Mouse (Mus musculus) lung, postnatal 0 days (tissue): ENCODE results near the gene Alg9. TPM values are rescaled to one million over a fixed set of nuclear protein-coding genes. Genes with fewer than 3 reads are reported as not detected.
A peak's percentile ranks its signal among the peaks of the same experiment; 100 is the strongest.

Source experiments
- ATAC-seq: fragments of 200-750 bp; cut with Nextera tagmentation; 2 replicates; pipeline ENCODE4 v1.8.0; 2017; ENCODE audit warnings: moderate library complexity
- DNase-seq: peaks from one replicate; pipeline ENCODE4 v3.0.0-alpha.2; 2016; ENCODE audit warnings: low spot score
- H3K27ac ChIP-seq: fragments of 300-500 bp; sonication (generic); 2 replicates; pipeline ENCODE4 v1.5.1; 2014; ENCODE audit warnings: antibody characterized with exemption, mild to moderate bottlenecking, low read length, mixed read lengths
- H3K27me3 ChIP-seq: fragments of 300-500 bp; sonication (generic); replicated peaks from 2 replicates; pipeline ENCODE4 v1.6.1; 2014; ENCODE audit warnings: low read length, mixed read lengths; ENCODE audit not compliant: insufficient read depth
- H3K36me3 ChIP-seq: fragments of 300-500 bp; sonication (generic); 2 replicates; pipeline ENCODE4 v1.6.1; 2014; ENCODE audit warnings: low read length, mixed read lengths; ENCODE audit not compliant: insufficient read depth
- H3K4me1 ChIP-seq: fragments of 300-500 bp; sonication (generic); 2 replicates; pipeline ENCODE4 v1.6.1; 2014; ENCODE audit warnings: antibody characterized with exemption, low read depth, low read length, mixed read lengths; ENCODE audit not compliant: insufficient read depth
- H3K4me2 ChIP-seq: fragments of 300-500 bp; sonication (generic); replicated peaks from 2 replicates; pipeline ENCODE4 v1.6.1; 2014; ENCODE audit warnings: low read depth, mild to moderate bottlenecking, low read length, moderate library complexity, mixed read lengths
- H3K4me3 ChIP-seq: fragments of 300-500 bp; sonication (generic); 2 replicates; pipeline ENCODE4 v1.5.1; 2014; ENCODE audit warnings: low read depth, low read length
- H3K9ac ChIP-seq: fragments of 300-500 bp; sonication (generic); replicated peaks from 2 replicates; pipeline ENCODE4 v1.6.1; 2014; ENCODE audit warnings: low read depth, mild to moderate bottlenecking
- H3K9me3 ChIP-seq: fragments of 300-500 bp; sonication (generic); 2 replicates; pipeline ENCODE4 v1.6.1; 2016; ENCODE audit warnings: low read length, mixed read lengths
- CTCF ChIP-seq: IDR thresholded peaks from 2 replicates; pipeline ENCODE4 v1.5.1; 2016; ENCODE audit warnings: antibody characterized with exemption, mild to moderate bottlenecking
- EP300 ChIP-seq: IDR thresholded peaks from 2 replicates; pipeline ENCODE4 v1.6.1; 2016; ENCODE audit warnings: antibody characterized with exemption, mild to moderate bottlenecking, control low read depth
- WGBS: fragments of 180-500 bp; shearing (Covaris S2); extraction: QIAGEN DNeasy Blood & Tissue Kit; methylation state at CpG from one replicate; pipeline ENCODE4 v1.1.7; 2014; 5-methylcytosine and 5-hydroxymethylcytosine counted together
- polyA plus RNA-seq: library from polyadenylated mRNA; unstranded; fragments of >200 nt; fragmentation: Nextera tagmentation; extraction: Ambion mirVana; gene quantifications from 2 replicates; pipeline ENCODE4 v1.2.1, GENCODE M21; 2015

Gene Alg9
- polyA plus RNA-seq, 1 experiment from 2014 or later = 17.9 TPM

GRCm38 (mm10) chr9:50753947-50754346, 20.9 kb upstream of the Alg9 start:
- 30% methylated on average over 7 of the region's 7 CpGs for WGBS
- H3K4me1 ChIP-seq = peaks cover 10% of the 10 kb centered on the region; the same call in 1 of the 2 replicates
- DNase-seq (no peak), ATAC-seq (no peak)
- H3K9me3 ChIP-seq = no peaks in the 10 kb centered on the region
- peak overlapping the region; percentile 91 for H3K27ac ChIP-seq
- H3K36me3 ChIP-seq = no peaks in the 10 kb centered on the region
- TF ChIP-seq CTCF (no peak), EP300 (no peak)
- H3K9ac ChIP-seq = peak overlapping the region; percentile 48
- peak overlapping the region; percentile 29 for H3K4me3 ChIP-seq
- H3K27me3 ChIP-seq = no peaks in the 10 kb centered on the region
- H3K4me2 ChIP-seq = peak overlapping the region; percentile 53

DNA sequence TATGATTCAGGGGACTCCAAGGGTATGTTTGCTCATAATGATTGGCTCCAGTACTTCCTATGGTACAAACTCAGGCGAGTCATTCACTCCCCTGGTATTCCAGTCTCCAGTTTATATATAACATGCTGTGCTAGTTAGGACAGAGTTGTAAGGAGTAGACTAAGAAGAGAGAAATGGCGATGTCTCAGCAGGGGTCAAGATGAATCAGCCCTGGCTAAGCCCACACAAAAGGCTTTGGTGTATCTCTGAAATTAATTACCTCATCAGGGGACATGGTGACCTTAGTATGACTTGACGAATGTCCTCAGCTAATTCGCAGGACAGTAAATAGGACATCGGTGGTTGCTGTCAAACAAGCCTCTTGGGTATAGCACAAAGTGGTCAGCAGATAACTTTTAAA, 18.1 kb upstream of the Alg9 start:
- H3K4me3 ChIP-seq = no peak overlapping the region
- no peak overlapping the region for H3K9ac ChIP-seq
- 60% methylated on average over 5 of the region's 5 CpGs for WGBS
- DNase-seq (no peak), ATAC-seq (no peak)
- no peak overlapping the region for H3K4me2 ChIP-seq
- H3K27me3 ChIP-seq = no peaks in the 10 kb centered on the region
- H3K27ac ChIP-seq = no peak overlapping the region
- TF ChIP-seq CTCF (no peak), EP300 (no peak)
- H3K36me3 ChIP-seq = no peaks in the 10 kb centered on the region
- no peaks in the 10 kb centered on the region for H3K9me3 ChIP-seq
- H3K4me1 ChIP-seq = no peaks in the 10 kb centered on the region

DNA sequence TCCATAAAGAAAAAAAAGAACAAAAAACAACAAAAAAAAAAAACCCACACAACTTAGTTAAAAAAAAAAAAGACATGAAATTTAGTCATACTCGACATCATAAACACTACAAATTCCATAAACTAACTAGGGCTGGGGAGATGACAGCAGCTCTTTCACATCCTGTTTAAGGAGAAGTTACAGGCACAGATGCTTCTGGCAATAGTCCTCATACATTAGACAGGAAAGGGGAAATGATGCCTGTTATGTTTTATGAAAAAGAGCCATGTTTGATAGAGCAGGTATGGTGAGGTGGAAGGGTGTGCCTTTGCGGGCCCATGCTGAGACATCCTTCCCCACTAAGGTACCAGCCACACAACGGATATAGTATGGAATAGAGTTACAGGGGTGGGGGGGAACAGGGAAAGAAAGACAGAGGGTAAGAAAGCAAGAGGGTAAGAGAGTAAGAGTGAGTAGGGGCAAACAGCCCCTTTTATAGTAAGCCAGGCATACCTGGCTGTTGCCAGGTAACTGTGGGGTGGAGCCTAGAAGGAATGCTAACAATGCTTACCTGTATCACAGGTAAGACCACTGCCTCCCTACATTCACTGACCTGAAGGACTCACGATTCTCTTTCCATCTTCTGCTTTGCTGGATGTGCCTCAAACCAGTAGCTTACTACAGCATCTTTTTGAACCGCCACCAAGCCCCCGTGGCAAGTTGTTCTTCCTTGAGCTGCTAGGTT, 13.1 kb upstream of the Alg9 start:
- TF ChIP-seq EP300 (no peak), CTCF (no peak)
- Histone ChIP-seq H3K27me3 (no peaks in the 10 kb centered on the region), H3K9ac (no peak overlapping the region), H3K27ac (0 out of 2 replicates have a peak overlapping the region, but pooled peaks have one; percentile 12), H3K4me1 (no peaks in the 10 kb centered on the region), H3K36me3 (no peaks in the 10 kb centered on the region), H3K9me3 (no peaks in the 10 kb centered on the region), H3K4me2 (no peak overlapping the region), H3K4me3 (no peak overlapping the region)
- WGBS = 34% methylated on average over 6 of the region's 6 CpGs
- 0 out of 2 replicates have a peak, but pooled peaks have one; percentile 35 for ATAC-seq
- no peak for DNase-seq

DNA sequence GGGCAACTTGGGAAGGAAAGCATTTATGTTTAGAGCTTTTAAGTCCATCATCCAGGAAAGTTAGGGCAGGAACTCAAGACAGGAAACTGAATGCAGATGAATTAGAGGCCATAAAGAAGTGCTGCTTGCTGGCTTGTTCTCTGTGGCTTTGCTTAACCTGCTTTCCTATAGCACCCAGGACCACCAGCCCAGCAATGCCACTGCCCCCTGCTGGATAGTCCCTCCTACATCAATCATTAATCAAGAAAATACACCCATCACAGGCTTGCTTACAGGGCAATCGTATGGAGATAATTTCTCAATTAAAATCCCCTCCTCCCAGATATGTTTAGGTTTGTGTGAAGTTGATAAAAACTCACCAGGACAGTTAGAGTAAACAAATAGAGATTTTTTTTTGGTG, 11.5 kb upstream of the Alg9 start:
- Histone ChIP-seq H3K9me3 (no peaks in the 10 kb centered on the region), H3K27ac (no peak overlapping the region), H3K9ac (no peak overlapping the region), H3K27me3 (no peaks in the 10 kb centered on the region), H3K4me1 (0 out of 2 replicates have a peak, but pooled peaks cover 4% of the 10 kb centered on the region), H3K4me2 (no peak overlapping the region), H3K36me3 (no peaks in the 10 kb centered on the region), H3K4me3 (no peak overlapping the region)
- ATAC-seq (no peak), DNase-seq (peak; percentile 59)
- no peak for TF ChIP-seq EP300
- peak; percentile 70 for TF ChIP-seq CTCF
- 46% methylated on average over 1 of the region's 1 CpGs for WGBS

DNA sequence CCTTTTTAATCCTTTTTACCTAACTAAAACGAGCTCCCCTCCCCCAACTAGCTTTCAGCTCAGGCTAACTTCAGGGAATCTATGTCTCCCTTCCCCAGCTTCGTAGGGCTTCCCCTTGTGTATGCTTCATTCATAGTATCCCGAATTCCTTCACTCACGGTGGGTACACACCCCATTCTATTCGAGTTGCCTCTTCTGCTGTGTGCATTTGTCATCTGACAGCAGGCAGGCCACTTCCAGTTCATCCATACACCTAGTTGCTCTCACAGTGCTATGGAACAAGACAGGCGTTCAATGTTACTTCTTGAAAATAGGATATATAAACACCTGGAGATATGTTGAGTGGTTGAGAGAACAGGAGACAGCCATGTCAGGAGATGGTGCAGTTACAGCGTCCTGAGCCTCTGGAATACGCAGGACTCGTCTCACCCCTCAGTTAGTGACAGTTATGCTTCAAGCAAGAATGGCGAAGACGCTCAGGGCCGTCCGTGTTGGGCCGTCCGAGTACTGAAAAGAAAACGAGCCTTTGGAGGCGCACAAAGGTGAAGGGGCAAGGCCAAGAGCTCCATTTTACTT, 7.2 kb upstream of the Alg9 start:
- H3K27me3 ChIP-seq = no peaks in the 10 kb centered on the region
- peak overlapping the region; percentile 58 for H3K9ac ChIP-seq
- no peaks in the 10 kb centered on the region; the same call in 1 of the 2 replicates for H3K36me3 ChIP-seq
- peak overlapping the region; percentile 75 for H3K4me2 ChIP-seq
- TF ChIP-seq EP300 (no peak), CTCF (no peak)
- H3K9me3 ChIP-seq = no peaks in the 10 kb centered on the region
- 3% methylated on average over 17 of the region's 17 CpGs for WGBS
- ATAC-seq (no peak), DNase-seq (peak; percentile 35)
- H3K4me3 ChIP-seq = peak overlapping the region; percentile 65
- 0 out of 2 replicates have a peak, but pooled peaks cover 4% of the 10 kb centered on the region for H3K4me1 ChIP-seq
- H3K27ac ChIP-seq = peak overlapping the region; percentile 95

- peak within 1 kb of the TSS; percentile 95 for H3K27ac ChIP-seq
- DNase-seq (peak; percentile 99), ATAC-seq (peak; percentile 97)
- H3K9me3 ChIP-seq = no peaks in the 10 kb centered on the region
- 0 out of 2 replicates have a peak, but pooled peaks cover 4% of the 10 kb centered on the region for H3K4me1 ChIP-seq
- H3K4me3 ChIP-seq = peak within 1 kb of the TSS; percentile 65
- H3K9ac ChIP-seq = peak within 1 kb of the TSS; percentile 58
- peak within 1 kb of the TSS; percentile 75 for H3K4me2 ChIP-seq
- no peaks in the 10 kb centered on the region; the same call in 1 of the 2 replicates for H3K36me3 ChIP-seq
- H3K27me3 ChIP-seq = no peaks in the 10 kb centered on the region
- TF ChIP-seq CTCF (peak; percentile 82), EP300 (peak; percentile 60)
- 2% methylated on average over 59 of the region's 59 CpGs for WGBS
Measured at GRCm38 (mm10) chr9:50768107-50769002, 6.5 kb upstream of the Alg9 start, which contains the start of gene Fdxacb1. Fdxacb1 (plus strand) TSS chr9:50768236.
